Mouse (Mus musculus): Measurements from ENCODE around the gene Olfr263.

DNA sequence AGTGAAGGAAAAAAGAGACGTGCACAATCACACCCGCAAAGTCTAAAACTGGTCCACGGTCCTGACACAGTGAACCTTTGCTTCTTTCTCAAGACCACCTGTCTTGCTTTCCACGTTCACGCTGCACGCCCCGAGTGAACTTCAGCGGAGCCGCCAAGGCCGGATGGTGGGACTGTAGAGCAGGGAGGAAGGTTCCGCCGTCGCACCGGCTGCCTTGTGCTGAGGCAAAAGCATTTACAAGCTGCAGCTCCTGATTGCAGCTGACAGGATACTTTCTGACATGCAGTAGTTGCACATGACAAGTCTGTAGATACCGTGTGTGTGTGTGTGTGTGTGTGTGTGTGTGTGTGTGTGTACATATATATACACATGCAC is 41.7 kb downstream of the Olfr263 start:
- TF ChIP-seq CTCF (IDR thresholded peaks at IDR 0.05; ENCODE audit: borderline replicate concordance, control insufficient read depth, extremely low read depth, insufficient read depth, low read length, poor library complexity) (no peak), POLR2A (IDR thresholded peaks at IDR 0.05; ENCODE audit: control insufficient read depth, extremely low read depth, insufficient read depth, low read length, poor library complexity) (no peak)
